Mouse (Mus musculus) left cerebral cortex, postnatal 14 days (tissue): ENCODE data around the gene Prm3. TPM values are rescaled to one million over a fixed set of nuclear protein-coding genes. Genes with fewer than 3 reads are reported as not detected.

ENCODE experiments used
- DNase-seq, 2 experiments: peaks; one replicate each; pipeline ENCODE4 v3.0.0; 2021 to 2022; ENCODE audit warnings: low spot score in 2 of 2, mixed read lengths in 1 of 2
- intact Hi-C: fragments of 180-260 bp; cut with DNase I; formaldehyde crosslinking; loops from one replicate; pipeline ENCODE4 v1.15.1; 2025
- long read RNA-seq, 2 experiments: library from polyadenylated mRNA; stranded (forward); transcript quantifications; one replicate each; pipeline ENCODE4 v2.0.0; 2021
- total RNA-seq, 2 experiments: library from RNA; stranded (reverse); gene quantifications; 2 replicates each; pipeline ENCODE4 v1.2.3; 2021

The Prm3 gene
- not detected for total RNA-seq
- long read RNA-seq, experiment 1 = 0 reads
- long read RNA-seq, experiment 2 = 0 reads

DNA sequence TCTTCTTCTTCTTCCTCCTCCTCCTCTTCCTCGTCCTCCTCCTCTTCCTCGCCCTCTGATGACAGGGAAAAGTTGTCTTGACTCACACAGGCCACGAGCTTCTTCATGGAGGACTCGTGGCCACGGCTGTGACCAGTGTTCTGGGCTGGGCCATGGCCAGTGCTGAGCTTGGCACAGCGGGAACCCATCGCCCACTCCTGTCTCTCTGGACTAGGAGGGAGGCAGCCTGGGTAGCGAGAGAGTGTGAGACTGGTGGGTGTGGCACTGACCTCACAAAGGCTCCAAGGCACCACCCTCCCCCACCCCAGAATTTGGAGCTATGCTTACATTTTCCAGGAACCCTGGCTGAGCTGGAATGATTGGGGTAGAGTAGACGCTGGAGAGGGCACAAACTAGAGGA lies at the start of gene Prm3:
Gene Prm3, minus strand, starts transcription at position 213 of the 400 bp plus-strand sequence.
- DNase-seq = no peak
- intact Hi-C loops = no loop called here

DNA sequence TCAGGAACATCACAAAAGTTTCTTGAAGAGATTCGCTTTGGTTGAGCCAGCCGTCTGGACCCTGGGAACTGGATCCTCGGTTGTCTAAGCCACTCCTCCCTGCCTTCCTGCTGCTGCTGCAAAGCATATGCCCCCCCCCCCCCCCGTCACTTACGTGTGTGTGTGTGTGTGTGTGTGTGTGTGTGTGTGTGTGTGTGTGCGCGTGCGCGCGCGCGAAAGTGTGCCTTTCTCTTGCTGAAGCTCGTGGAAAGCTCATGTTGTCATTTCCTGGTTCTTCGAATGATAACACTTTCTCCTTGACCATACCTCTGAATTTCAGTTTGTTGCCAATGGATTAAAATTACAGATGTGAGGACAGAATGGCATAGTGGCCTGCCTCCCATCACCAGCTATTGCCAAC lies 49.3 kb upstream of the Prm3 start:
- intact Hi-C loops = loop anchor here (10.0 kb wide), 1 partner anchor 175 kb away; no protein-coding TSS in a partner anchor
- no peak for DNase-seq

DNA sequence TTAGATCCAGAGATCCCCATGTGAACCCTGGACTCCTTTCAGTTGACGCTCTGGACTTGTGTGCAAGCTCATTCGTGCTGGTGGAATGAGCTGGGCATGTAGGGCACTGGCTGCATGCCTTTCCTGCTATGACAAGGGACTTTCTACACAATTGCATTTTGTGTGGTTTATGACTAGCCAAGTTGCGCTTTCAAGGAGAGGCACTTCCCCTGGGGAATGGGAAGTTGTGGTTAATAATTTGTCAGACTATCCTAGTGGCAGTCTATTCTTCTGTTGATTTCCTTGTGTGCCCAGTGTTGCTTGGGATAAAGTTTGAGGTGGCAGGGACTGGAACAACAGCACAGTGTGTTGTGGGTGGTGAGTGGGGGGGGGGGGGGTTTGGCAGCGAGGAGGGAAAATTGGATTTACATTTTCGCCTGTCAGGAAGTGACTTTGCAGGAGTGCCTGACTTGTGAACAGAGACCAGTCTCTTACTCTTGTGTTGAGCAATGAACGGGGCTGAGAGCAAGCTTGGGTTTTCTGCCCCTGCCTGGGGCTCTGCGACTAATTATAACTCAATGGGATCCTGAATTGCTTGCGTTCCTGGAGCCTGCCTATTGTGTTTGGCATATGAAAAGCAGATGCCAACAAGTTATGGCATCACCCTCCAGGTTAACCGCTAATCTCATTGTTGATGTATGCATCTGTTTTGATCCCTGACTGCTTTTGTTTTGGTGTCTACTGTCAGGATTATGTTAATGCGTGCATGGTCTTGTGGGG lies 48.0 kb upstream of the Prm3 start:
- intact Hi-C loops = loop anchor here (5.0 kb wide), 1 partner anchor 51 kb away; the partner anchor contains the start of genes Socs1 and Tnp2
- no peak for DNase-seq

DNA sequence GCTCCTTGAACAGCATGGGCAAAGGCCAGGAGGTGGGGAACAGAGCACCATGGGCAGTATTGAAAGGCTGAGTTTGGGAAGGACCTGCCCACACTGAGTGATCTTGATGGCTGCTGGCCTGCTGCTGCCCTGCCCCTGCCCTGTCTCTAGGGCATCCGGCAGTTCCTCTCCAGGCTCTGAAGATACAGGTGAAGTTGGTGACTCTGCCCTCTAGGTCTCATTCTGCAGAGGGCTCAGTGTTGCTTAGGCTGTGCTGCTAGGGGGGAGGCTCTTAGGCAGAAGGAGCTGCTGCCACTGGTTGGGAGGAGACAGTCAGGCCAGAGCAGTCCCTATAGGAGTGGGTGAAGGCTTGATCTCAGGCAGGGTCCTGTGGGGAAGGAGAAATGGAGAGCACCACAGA lies 47.2 kb upstream of the Prm3 start:
- intact Hi-C loops = loop anchor here (5.0 kb wide), 1 partner anchor 51 kb away; the partner anchor contains the start of genes Socs1 and Tnp2
- no peak for DNase-seq

DNA sequence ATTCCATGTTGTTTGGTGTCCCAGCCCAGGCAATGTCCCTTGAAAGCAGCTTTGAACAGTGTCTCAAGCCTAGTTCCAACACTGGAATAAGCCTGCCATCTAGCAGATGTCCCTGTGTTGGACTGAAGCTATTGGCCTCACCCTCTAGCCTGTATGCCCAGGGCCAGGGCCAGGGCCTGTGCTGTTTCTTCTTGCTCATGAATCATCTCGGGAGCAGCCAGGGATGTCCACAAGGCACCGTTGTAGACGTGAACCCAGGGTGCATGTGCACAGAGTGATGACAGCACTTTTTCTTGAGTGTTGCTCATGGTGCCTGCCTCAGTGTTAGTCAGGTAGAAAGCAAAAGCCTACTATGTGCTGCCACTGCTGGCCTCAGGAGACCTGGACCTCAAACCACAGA lies 46.5 kb upstream of the Prm3 start:
- no peak for DNase-seq
- intact Hi-C loops = loop anchor here (5.0 kb wide), 1 partner anchor 50 kb away; the partner anchor contains the start of genes Socs1 and Tnp2

DNA sequence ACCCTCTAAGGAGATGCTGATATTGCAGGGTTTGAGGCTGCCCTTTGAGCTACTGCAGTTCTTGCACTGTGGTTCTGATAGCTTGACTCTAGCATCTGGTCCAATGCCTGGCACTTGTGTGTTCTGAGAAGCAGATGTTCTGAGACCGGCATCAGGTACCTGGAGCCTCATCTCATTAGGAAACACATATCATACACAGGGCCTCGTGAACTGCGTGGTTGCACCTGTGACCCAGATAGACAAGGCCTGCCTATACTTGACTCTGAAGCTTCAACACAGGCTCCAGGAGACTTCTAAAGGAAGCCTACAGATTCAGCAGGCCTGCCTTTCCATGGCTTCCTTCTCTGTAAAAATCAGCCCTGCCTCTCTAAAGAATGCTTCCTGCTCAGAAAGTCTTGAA lies 45.7 kb upstream of the Prm3 start:
- intact Hi-C loops = loop anchor here (5.0 kb wide), 1 partner anchor 49 kb away; the partner anchor contains the start of genes Socs1 and Tnp2

DNA sequence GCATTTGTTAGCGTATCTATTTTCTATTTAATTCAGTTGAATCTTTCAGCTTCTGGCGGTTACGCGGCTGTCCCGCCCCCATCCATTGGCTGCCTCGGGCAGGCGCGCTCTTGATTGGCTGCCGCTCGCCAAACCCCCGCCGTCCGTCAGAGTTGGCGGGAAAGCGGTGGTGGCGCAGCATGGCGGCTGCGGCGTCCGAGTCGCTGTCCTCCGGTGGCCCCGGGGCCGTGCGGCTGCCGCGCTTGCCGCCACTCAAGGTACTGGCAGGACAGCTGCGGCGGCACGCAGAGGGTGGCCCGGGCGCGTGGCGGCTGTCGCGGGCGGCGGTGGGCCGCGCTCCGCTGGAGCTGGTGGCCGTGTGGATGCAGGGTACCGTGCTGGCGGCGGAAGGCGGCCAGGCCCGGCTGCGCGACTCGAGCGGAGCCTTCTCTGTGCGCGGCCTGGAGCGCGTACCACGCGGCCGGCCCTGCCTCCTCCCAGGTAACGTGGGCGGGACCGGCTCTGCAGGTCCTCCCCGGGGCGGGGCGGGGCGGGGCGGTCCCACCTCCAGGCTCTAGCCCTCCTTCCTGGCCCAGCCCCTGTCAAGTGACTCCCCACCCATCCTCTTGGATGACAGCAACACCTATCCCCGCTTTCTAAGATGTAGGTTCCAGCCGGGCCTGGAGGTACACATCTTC lies 44.3 kb upstream of the Prm3 start, which contains the start of gene Rmi2:
Gene Rmi2, plus strand, starts transcription at position 149 of the 677 bp plus-strand sequence.
- intact Hi-C loops = loop anchor here (5.0 kb wide), 1 partner anchor 48 kb away; the partner anchor contains the start of genes Socs1 and Tnp2

More for the DNA sequence above, 45.7 kb upstream of the Prm3 start:
- DNase-seq = no peak

DNA sequence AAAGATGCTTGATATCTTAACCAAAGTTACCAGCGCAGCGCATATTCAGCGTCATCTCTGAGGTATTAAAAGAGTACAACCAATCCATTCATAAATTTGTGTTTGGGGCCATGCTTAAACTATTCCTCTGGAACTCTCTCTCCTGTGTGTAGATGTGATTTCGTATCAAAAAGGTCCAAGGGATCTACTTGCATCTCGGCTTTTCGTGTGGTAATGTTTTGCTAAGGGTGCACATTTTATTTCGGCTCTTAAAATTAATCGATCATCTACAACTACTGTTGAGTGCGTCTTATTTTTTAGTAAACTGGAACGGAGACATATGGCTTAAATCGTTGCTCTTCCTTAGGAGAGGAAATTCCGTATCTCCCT lies 43.8 kb upstream of the Prm3 start:
- intact Hi-C loops = no loop called here
- DNase-seq = no peak

More for the DNA sequence above, 44.3 kb upstream of the Prm3 start, which contains the start of gene Rmi2:
- peak; percentile 77 to 84 for DNase-seq

DNA sequence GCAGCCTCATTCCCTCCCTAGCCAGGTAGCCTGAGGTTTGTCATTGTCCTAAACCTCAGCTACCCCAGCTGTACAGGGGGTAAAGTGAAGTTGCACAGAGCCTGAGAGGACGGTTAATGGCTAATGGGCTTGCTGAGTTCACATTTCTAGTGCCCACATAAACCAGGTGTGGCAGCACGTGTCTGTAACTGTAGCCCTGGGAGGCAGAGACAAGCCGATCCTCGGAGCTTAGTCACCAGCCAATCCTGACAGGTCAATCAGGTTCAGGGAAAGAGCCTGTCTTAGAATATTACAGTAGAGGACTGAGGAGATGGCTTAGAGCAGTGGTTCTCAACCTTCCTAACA lies 37.7 kb upstream of the Prm3 start:
- DNase-seq = no peak
- intact Hi-C loops = no loop called here

DNA sequence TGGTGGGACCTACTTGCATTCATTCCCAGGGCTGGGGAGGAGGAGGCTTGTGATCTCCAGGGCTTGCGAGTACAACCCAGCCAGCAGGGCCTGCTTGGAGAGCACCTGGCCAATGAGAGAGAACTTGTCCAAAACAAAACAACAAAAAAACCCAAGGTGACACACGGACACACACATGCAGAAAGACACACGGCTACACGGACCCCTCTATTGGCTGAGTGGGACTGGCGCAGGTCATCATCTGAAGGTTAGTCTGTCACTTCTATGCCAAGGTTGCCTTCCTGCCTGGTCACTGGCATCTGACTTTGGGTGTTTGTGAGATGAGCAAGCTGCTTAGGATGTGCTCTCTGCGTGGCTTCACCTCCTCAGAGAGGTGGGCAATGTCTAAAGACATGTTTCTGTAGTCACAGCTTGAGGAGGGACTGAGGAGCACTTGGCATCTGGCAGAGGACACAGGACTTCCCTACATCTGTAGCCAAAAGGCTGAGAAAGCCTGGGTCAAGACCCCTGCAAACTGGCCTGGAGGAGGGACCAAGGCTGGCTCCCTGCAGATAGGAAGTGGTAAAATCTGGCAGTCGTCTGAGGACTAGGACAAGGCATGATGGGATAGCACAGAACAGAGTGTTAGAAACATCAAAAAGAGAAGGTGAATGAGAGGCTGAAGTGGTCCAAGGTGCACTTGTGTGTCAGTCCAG lies 37.2 kb upstream of the Prm3 start:
- intact Hi-C loops = no loop called here
- no peak for DNase-seq

DNA sequence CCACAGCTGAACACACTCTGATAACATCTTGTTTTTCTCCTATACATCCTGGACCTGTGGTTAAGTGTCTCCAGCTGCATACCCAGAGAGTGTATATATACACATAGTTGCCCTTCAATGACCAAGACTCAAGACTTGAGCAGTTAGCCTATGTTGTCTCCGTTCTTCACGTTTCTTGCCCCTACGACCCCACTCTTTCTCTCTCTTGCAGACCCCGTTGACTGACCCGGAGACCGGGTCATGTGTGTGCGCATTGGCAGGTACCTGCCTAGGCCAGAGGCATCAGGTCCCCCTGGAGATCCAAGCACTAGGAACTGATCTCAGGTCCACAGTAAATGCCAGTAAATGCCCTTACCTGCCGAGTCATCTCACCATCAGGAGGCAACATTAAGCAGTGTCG lies 36.6 kb upstream of the Prm3 start:
- intact Hi-C loops = no loop called here
- no peak for DNase-seq

DNA sequence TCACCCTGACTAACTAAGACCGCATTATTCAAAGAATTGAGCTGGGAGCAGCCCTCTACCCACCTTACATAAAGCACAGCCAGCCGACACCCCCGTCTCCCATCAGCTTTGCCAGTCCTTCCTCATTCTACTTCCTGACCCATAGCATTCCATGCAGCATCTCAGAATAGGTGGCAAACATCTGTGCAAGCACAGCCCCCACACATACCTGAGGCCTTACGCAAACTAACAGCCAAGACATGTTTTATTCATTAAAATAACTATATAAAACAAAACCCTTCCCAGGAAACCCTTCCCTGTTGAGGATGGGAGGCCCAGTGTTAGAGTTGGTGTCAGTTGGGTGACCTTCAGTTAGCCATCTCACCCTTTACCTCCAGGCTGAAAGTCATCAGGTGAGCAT lies 35.1 kb upstream of the Prm3 start:
- intact Hi-C loops = no loop called here
- no peak for DNase-seq

DNA sequence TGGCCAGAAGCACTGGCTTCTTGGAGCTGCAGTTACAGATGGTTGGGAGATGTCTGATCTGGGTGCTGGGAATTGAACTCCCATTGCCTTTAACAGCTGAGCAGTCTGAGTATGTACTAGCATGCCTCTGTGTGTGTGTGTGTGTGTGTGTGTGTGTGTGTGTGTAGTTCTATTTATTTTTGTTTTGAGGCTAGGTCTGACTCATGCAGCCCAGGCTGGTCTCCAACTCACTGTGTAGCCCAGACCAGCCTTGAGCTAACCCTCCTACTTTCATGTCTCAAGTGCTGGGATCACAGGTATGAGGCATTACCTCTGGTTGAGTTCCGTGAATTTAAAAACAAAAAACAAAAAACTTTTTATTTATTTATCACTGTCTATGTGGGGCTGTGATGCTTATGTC lies 33.8 kb upstream of the Prm3 start:
- intact Hi-C loops = no loop called here
- no peak for DNase-seq

DNA sequence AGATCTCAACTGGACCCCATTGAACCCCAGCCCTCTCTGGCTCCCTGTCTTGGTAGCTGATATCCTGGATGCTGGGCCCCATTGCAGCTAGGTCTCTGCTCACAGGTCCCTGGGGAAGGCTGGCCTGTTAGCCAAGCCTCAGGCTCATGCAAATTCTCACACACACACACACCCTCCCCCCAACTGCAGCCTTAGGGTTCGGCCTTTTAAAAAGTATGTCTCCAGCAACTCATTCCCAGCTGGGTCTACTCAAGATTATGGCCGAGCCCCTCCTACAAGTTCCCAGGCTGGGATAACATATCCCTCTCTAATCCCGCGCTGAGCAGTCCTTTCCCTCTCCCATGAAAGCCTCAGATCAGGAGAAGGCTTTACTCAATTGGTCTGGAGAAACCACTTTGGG lies 30.7 kb upstream of the Prm3 start:
- intact Hi-C loops = no loop called here
- no peak for DNase-seq

DNA sequence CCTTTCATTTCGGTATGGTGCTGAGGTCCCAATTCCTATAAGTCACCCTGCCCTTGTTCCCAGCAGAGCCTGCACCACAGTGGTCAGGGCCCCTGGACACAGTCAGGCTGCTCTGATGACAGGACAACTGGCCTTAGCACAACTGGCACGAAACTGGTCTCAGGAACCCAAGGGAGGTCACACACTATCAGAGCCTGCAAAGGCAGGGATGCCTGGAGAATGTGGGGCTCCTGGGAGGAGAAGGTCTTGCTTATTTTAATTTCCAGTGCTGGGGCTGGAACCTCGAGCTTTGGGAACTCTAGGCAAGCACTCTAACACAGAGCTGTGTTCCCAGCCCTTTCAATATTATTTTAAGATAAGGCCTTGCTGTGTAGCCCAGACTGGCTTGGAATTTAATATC lies 29.3 kb upstream of the Prm3 start:
- intact Hi-C loops = no loop called here
- DNase-seq = no peak

DNA sequence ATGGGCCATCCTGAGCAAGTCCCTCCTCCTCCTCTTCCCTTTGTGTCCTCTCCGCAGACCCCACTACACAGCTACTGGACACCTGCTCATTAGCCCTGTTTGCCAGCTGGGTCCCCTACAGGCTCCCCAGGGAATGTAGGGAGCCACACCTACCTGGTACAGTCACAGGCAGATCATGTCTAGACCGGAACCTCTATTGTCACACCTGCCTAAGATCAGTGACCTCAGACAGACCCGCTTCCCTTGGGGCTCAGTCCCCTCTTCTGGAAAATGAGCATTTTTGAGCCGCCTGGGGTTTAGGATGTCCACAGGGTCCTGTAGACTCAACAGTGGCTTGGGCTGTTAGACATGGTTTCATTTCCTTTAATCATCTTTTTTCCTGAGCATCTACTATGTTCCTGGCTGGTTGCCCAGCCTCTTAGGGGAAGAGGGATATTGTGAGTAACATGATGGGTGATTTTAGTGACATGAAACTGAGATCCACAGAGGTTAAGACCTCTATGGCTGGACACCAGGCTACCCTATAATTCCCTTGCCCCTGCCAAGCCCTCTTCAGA lies 27.9 kb upstream of the Prm3 start:
- intact Hi-C loops = no loop called here
- no peak for DNase-seq

DNA sequence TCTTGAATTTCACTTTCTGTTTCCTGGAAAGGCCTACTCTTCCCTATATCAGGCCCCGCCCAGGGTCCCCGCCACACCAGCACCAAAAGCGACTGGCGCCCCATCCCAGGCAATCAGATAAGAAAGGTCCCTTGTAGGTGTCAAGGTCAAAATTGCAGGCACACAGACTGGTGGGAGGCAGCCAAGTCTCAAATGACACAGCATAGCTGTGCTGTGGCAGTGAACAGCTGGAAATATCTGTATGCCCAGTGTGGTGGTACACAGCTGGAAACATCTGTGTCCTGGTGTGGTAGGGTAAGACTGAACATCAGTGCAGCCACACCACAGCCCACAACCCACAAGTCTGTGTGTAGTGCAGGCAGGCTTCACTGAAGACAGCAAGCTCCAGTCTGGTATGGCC lies 24.1 kb upstream of the Prm3 start:
- intact Hi-C loops = no loop called here
- DNase-seq = no peak

DNA sequence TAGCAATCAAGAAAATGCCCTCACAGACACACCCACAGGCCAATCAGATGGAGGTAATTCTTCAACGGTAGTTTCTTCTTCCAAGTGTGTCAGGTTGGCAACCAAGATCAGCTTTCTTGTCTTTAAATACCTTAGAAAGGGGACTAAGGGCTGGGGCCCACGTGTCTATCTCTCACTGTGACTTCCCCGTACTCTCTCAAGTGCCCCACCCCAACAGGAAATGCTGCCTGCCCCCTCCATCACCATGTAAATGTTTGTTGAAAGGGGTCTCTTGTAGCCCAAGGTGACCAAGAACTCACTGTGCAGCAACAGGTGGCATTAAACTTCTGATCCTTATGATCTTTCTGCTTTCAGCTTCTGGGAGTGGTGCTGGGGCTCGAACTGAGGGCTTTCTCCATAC lies 23.0 kb upstream of the Prm3 start:
- intact Hi-C loops = no loop called here
- no peak for DNase-seq

DNA sequence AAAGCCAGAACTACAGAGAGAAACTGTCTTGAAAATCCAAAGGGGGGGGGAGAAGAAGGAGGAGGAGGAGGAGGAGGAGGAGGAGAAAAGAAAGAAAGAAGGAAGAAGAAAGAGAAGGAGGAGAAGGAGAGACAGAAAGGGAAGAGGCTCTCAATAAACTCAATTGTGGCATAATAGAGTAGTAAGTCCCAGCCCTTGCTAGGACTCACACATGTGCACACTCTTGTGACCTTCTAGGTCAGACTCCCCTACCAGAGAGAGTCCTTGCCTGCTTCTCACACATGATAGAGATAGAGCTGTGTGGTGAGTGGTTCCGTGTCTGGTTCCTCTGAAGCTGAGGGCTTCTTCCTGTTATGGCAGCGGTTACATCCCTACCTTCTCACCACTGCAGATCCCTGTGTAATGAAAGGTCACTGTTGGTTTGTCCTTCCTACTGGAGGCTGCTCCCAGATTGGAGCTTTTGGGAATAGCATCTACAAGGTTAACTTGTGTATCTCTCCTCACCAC lies 22.2 kb upstream of the Prm3 start, which contains the start of gene Gm11172:
Gene Gm11172, plus strand, starts transcription at position 51 of the 507 bp plus-strand sequence.
- intact Hi-C loops = no loop called here
- DNase-seq = no peak
